Mouse (Mus musculus): ENCODE measurements at regions not wholly inside any gene's neighbourhood (a gene's known extent, or its start where the extent isn't known, plus 50 kb on each side); places are given as distances from the start of the nearest gene placed in this dataset.

DNA sequence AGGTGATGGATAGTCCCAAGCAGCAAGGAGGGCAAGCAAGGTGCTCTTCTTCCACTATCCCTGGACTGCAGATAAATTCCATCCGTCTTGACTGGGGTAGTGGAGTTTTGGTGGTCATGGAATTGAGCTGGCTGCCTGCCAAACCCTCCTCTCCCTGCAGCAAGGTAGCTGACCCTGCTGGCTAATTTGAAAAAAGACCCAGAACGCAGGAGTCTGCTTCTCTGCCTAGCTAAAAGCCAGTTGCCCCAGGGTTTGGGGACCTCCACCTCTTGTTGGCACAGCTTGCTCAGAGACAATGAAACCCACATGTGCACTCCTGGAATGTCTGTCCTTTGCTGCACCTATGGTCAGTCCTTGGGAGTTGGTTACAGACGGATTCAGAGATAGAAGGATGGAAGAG lies 233.6 kb upstream of the Gjb5 start:
- TF ChIP-seq CTCF (conservative IDR thresholded peaks at IDR 0.05; ENCODE audit: low read length) (no peak), POU5F1 (IDR thresholded peaks at IDR 0.05; ENCODE audit: borderline replicate concordance, low read length) (no peak)
